Mouse (Mus musculus) testis, adult 2 months (tissue): ENCODE results near the gene Elp1.

ENCODE experiments used
- CTCF ChIP-seq: fragments of 200-500 bp; IDR thresholded peaks from 2 replicates; pipeline ENCODE4 v1.5.1; 2012; ENCODE audit warnings: low read depth, mild to moderate bottlenecking, inconsistent platforms, low read length, moderate library complexity; ENCODE audit not compliant: control insufficient read depth, insufficient read depth, insufficient replicate concordance
- POLR2A ChIP-seq: fragments of 200-500 bp; IDR thresholded peaks from 2 replicates; pipeline ENCODE4 v1.6.1; 2012; ENCODE audit warnings: low read depth, mild to moderate bottlenecking, inconsistent platforms, low read length, moderate library complexity; ENCODE audit not compliant: control insufficient read depth

DNA sequence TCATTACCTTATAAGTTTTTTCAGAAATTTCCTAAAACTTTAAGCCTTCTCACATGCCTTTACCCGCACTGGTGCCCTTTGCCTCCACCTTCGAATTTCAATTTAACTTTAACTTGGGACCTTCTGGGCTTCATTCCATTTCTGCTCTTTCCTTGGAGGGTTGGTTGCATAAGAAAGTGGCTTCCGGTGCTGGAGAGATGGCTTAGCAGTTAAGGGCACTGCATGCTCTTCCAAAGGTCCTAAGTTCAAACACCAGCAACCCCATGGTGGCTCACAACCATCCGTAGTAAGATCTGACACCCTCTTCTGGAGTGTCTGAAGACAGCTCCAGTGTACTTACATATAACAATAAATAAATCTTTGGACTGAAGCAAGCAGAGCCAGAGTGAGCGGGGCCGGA lies 78.9 kb downstream of the Elp1 start:
- TF ChIP-seq POLR2A: no peak
- no peak for TF ChIP-seq CTCF
